Mouse (Mus musculus): Measurements from ENCODE around the gene Serpinb6b.

- TF ChIP-seq ELF1 (IDR thresholded peaks at IDR 0.05; ENCODE audit: low read depth, low read length) (no peak), MAX (IDR thresholded peaks at IDR 0.05; ENCODE audit: low read length) (no peak), TCF12 (IDR thresholded peaks at IDR 0.05; ENCODE audit: low read depth, low read length) (no peak), POLR2A (IDR thresholded peaks at IDR 0.05; ENCODE audit: low read depth, low read length) (no peak), MAZ (IDR thresholded peaks at IDR 0.05; ENCODE audit: low read depth, low read length) (no peak), CTCF (conservative IDR thresholded peaks at IDR 0.05 in 1 of 2, IDR thresholded peaks at IDR 0.05 in 1 of 2; ENCODE audit: low read depth in 2 of 2, low read length in 2 of 2) (no peak), E2F4 (IDR thresholded peaks at IDR 0.05; ENCODE audit: insufficient replicate concordance, low read depth, low read length) (no peak), RCOR1 (conservative IDR thresholded peaks at IDR 0.05; ENCODE audit: low read depth, low read length) (no peak), BHLHE40 (IDR thresholded peaks at IDR 0.05; ENCODE audit: low read depth, low read length) (no peak), JUND (conservative IDR thresholded peaks at IDR 0.05; ENCODE audit: low read depth, low read length) (no peak)
These were observed 40.2 kb upstream of the Serpinb6b start for GRCm38 (mm10) chr13:32924578-32925360.

Measured in CH12.LX (cell line).